Mouse (Mus musculus): ENCODE results near the gene Kcnq1.

DNA sequence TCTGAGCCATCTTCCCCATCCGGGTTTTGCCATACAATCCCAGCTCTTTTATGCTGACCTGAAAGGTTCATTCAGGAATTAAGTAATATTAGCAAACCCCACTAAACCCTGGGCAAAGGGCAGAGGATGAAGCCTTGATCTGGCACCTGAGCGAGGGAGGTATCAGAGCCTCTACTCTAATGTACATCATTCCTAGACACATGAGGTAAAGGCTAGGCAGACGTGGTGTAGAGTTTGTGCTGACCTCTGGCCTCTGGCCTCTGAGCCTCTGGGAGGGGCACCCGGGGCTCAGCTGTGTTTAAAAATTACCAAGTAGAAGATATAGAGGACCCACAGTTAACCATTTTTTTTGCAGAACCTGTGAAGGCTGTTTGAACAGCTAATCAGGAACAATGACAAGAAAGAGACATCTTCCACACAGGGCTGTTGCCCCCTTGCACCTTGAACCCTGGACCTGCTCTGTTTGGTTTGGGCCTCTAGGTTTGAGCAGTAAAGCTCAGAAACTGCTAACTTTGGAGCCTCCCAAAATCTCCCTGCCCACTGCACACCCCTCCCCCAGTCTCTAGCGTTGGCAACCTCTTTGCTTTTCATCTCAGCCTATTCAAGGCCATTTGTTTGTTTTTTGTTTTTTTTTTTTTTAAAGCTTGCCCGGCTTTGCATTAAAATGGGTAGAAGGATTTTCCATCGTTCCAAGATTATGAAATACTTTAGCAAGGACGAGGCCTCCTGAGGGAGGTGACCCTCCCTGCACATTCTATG, 180.5 kb downstream of the Kcnq1 start:
- TF ChIP-seq CTCF (conservative IDR thresholded peaks at IDR 0.05 in 1 of 2, IDR thresholded peaks at IDR 0.05 in 1 of 2; ENCODE audit: low read depth in 2 of 2, low read length in 2 of 2): no peak
- TF ChIP-seq POLR2A (IDR thresholded peaks at IDR 0.05; ENCODE audit: low read depth, low read length): no peak
- no peak for TF ChIP-seq ZNF384 (IDR thresholded peaks at IDR 0.05; ENCODE audit: low read depth, low read length)
- no peak for TF ChIP-seq EP300 (IDR thresholded peaks at IDR 0.05; ENCODE audit: low read length)
- TF ChIP-seq TCF12 (IDR thresholded peaks at IDR 0.05; ENCODE audit: low read depth, low read length): no peak
